In genomic region chr10:99388526-99388925, GRCm38 (mm10) we compare ENCODE assay signal across 22 mouse cellular contexts.
DNase-seq lines count a peak whose midpoint lies in the region; ATAC-seq and TF ChIP-seq lines count a peak whose summit lies in the region.
"Had no signal": no experiment of that assay in that cellular context is flagged by ENCODE, and none has a peak within 500 bp of the region (broad histone marks: within the 10 kb centered on the region; RNA-seq: fewer than 3 reads in every experiment).

No protein-coding gene starts in this region.

- TF ChIP-seq CTCF in left cerebral cortex, adult 2 months (IDR thresholded peaks at IDR 0.05), result no peak

- H3K4me2 ChIP-seq in kidney, embryonic 15.5 days, result no peak overlapping the region
- H3K4me2 ChIP-seq: hindbrain, embryonic 15.5 days; limb, embryonic 13.5 days; liver, embryonic 13.5 days; lung, embryonic 14.5 days; neural tube, embryonic 12.5 days had no signal

- no peak; the same call in 1 of the 2 replicates for ATAC-seq in kidney, embryonic 15.5 days (replicated peaks; ENCODE audit: low FRiP score)
- ATAC-seq: intestine, embryonic 16.5 days had no signal

- intact Hi-C loops in left cerebral cortex, adult 2 months (cut with DNase I), result no loop called here

- H3K9me3 ChIP-seq in kidney, embryonic 15.5 days (replicated peaks), result no peaks in the 10 kb centered on the region
- H3K9me3 ChIP-seq: heart, embryonic 10.5 days; hindbrain, embryonic 15.5 days; limb, embryonic 13.5 days; liver, embryonic 13.5 days; midbrain, embryonic 10.5 days; neural tube, embryonic 12.5 days had no signal

- H3K9ac ChIP-seq in kidney, embryonic 15.5 days, result no peak overlapping the region
- H3K9ac ChIP-seq: hindbrain, embryonic 15.5 days; limb, embryonic 13.5 days; liver, embryonic 13.5 days; lung, embryonic 14.5 days; neural tube, embryonic 12.5 days had no signal

- peaks cover 10% of the 10 kb centered on the region for H3K4me1 ChIP-seq in kidney, embryonic 15.5 days
- H3K4me1 ChIP-seq: hindbrain, embryonic 15.5 days; liver, embryonic 13.5 days; midbrain, embryonic 10.5 days; neural tube, embryonic 12.5 days had no signal

- H3K36me3 ChIP-seq in kidney, embryonic 15.5 days, result no peaks in the 10 kb centered on the region
- H3K36me3 ChIP-seq: heart, embryonic 10.5 days; hindbrain, embryonic 15.5 days; limb, embryonic 13.5 days; liver, embryonic 13.5 days; midbrain, embryonic 10.5 days; neural tube, embryonic 12.5 days had no signal

- H3K27ac ChIP-seq in kidney, embryonic 15.5 days, result no peak overlapping the region
- H3K27ac ChIP-seq in left cerebral cortex, adult 2 months, result no peak overlapping the region
- H3K27ac ChIP-seq: heart, embryonic 10.5 days; hindbrain, embryonic 15.5 days; limb, embryonic 13.5 days; liver, embryonic 13.5 days; midbrain, embryonic 10.5 days; neural tube, embryonic 12.5 days had no signal

- no peak overlapping the region for H3K4me3 ChIP-seq in kidney, embryonic 15.5 days (replicated peaks)
- H3K4me3 ChIP-seq in left cerebral cortex, adult 2 months, result no peak overlapping the region
- H3K4me3 ChIP-seq: heart, embryonic 10.5 days; hindbrain, embryonic 15.5 days; limb, embryonic 13.5 days; liver, embryonic 13.5 days; midbrain, embryonic 10.5 days; neural tube, embryonic 12.5 days had no signal

- 70% methylated on average over 7 of the region's 7 CpGs for WGBS in kidney, embryonic 15.5 days

- peak; percentile 34 for DNase-seq in kidney, adult 11 months
- peak; percentile 36 to 72 for DNase-seq in adrenal gland, adult 18-20 months (ENCODE audit: low spot score in 2 of 2)
- DNase-seq in adrenal gland, postnatal 25 days, result peak; percentile 71
- DNase-seq in kidney, postnatal 36 days, result peak; percentile 8 to 16
- DNase-seq in left cerebral cortex, adult 2 months (ENCODE audit: extremely low spot score in 1 of 2, low spot score in 2 of 2), result no peak
- no peak for DNase-seq in natural killer cell, adult 2 months (ENCODE audit: low spot score in 2 of 2)
- no peak for DNase-seq in layer of hippocampus, postnatal 10 days (ENCODE audit: low spot score in 2 of 2)
- DNase-seq: cerebellum, adult 11 months; cerebellum, postnatal 14 days; layer of hippocampus, adult 9-11 months; liver, embryonic 13.5 days; lung, embryonic 14.5 days; lung, postnatal 4 days; right cerebral cortex, postnatal 14 days had no signal

- H3K27me3 ChIP-seq in kidney, embryonic 15.5 days, result no peaks in the 10 kb centered on the region
- H3K27me3 ChIP-seq: CH12.LX; hindbrain, embryonic 15.5 days; liver, embryonic 13.5 days; neural tube, embryonic 12.5 days had no signal

Comparison
In these comparisons a context has a peak if more than half of its experiments do, and no peak if none do; other contexts are left out.
1. DNase-seq: peak in kidney, adult 11 months (single experiment), adrenal gland, adult 18-20 months (2 of 2), adrenal gland, postnatal 25 days (single experiment) and kidney, postnatal 36 days (2 of 2); none in left cerebral cortex, adult 2 months (0 of 2), natural killer cell, adult 2 months (0 of 2) and layer of hippocampus, postnatal 10 days (0 of 2).